Mouse (Mus musculus): Measurements from ENCODE around the gene Pin1rt1. TPM values are rescaled to one million over a fixed set of nuclear protein-coding genes. Genes with fewer than 3 reads are reported as not detected.
A peak's percentile ranks its signal among the peaks of the same experiment; 100 is the strongest.

The Pin1rt1 gene
- polyA plus RNA-seq, 1 experiment from 2014 or later: not detected

- DNase-seq (peak; percentile 93), ATAC-seq (ENCODE audit: insufficient read depth) (peak; percentile 94)
- H3K4me1 ChIP-seq (ENCODE audit: insufficient read depth): no peaks in the 10 kb centered on the region
- H3K36me3 ChIP-seq (ENCODE audit: insufficient read depth): peaks cover 6% of the 10 kb centered on the region; the same call in 1 of the 2 replicates
- H3K4me2 ChIP-seq: peak overlapping the region; percentile 13; the same call in 1 of the 2 replicates
- no peaks in the 10 kb centered on the region for H3K27me3 ChIP-seq (ENCODE audit: insufficient read depth, low read length)
- H3K9me3 ChIP-seq (ENCODE audit: low read depth, low read length): no peaks in the 10 kb centered on the region
- no peak overlapping the region for H3K27ac ChIP-seq (ENCODE audit: low read depth)
- TF ChIP-seq CTCF (IDR thresholded peaks at IDR 0.05; ENCODE audit: low read depth): peak; percentile 98
- H3K4me3 ChIP-seq (ENCODE audit: low read depth, low read length): no peak overlapping the region
- H3K9ac ChIP-seq: no peak overlapping the region
- 4% methylated on average over 13 of the region's 13 CpGs for WGBS
Observed at GRCm38 (mm10) chr2:104685418-104685817, 30.8 kb downstream of the Pin1rt1 start.

DNA sequence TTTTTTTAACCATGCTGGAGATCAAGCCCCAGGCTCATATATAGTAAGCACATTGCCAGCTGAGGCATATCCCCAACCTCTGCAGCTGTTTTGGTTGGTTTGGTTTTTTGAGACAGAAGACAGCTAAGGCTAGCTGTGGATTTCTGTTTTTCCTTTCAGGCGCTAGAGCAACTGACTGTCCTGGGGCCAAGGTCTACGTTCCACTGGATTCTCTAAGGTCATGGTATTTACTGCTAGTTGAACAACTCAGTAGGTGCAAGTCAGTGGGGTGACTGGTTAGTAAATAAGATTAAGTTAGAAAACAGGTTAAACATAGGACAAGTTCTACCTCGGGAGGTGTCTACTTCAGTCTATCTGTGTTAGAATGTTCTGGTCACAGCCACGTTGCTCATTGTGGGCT is 31.4 kb downstream of the Pin1rt1 start:
- Histone ChIP-seq H3K9me3 (ENCODE audit: low read depth, low read length) (no peaks in the 10 kb centered on the region), H3K36me3 (ENCODE audit: insufficient read depth) (peaks cover 6% of the 10 kb centered on the region; the same call in 1 of the 2 replicates), H3K9ac (no peak overlapping the region), H3K27ac (ENCODE audit: low read depth) (no peak overlapping the region), H3K4me2 (no peak overlapping the region), H3K4me3 (ENCODE audit: low read depth, low read length) (no peak overlapping the region), H3K27me3 (ENCODE audit: insufficient read depth, low read length) (no peaks in the 10 kb centered on the region), H3K4me1 (ENCODE audit: insufficient read depth) (no peaks in the 10 kb centered on the region)
- 86% methylated on average over 4 of the region's 4 CpGs for WGBS
- ATAC-seq (ENCODE audit: insufficient read depth) (no peak), DNase-seq (no peak)
- TF ChIP-seq CTCF (IDR thresholded peaks at IDR 0.05; ENCODE audit: low read depth): no peak

DNA sequence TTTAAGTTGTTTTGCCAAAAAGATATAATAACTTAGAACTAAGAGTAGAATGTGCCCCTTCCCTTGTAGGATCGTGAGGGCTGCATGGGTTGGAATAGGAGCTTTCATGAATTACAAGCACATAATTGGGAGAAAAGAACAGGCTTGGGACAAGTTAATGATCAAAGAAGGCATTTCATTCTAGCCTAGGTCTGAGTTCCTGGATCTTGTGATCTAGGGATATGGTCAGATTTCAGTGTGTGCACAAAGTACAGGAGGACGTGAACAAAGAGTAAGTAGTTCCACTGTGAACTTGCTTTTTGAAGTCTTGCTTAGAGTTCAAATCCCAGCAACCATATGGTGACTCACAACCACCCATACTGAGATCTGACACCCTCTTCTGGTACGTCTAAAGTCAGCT is 38.9 kb downstream of the Pin1rt1 start:
- 65% methylated on average over 3 of the region's 3 CpGs for WGBS

DNA sequence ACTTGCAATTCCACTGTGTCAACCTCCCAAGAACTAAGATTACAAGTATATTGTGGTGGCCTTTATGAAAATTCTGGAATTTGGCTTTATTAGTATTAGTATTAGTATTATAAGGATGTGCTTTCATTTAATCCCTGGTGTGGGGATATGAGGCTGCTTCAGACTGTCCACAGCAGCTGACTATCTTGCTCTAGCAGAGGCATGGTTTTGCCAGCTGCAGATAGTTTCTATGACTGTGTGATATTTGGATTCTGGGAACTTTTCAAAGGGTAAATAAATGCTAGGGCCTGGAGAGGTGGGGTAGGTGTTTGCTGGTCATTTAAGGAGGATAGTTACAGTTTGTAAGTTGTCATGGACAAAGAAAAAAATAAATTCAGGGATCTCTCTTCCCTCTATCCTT is 44.5 kb downstream of the Pin1rt1 start:
- H3K4me3 ChIP-seq (ENCODE audit: low read depth, low read length): no peak overlapping the region
- H3K4me1 ChIP-seq (ENCODE audit: insufficient read depth): no peaks in the 10 kb centered on the region
- H3K27ac ChIP-seq (ENCODE audit: low read depth): no peak overlapping the region
- H3K9ac ChIP-seq: no peak overlapping the region
- no peak for TF ChIP-seq CTCF (IDR thresholded peaks at IDR 0.05; ENCODE audit: low read depth)
- H3K9me3 ChIP-seq (ENCODE audit: low read depth, low read length): no peaks in the 10 kb centered on the region
- H3K27me3 ChIP-seq (ENCODE audit: insufficient read depth, low read length): no peaks in the 10 kb centered on the region
- ATAC-seq (ENCODE audit: insufficient read depth): no peak
- DNase-seq: no peak
- no peak overlapping the region for H3K4me2 ChIP-seq
- no peaks in the 10 kb centered on the region; the same call in 1 of the 2 replicates for H3K36me3 ChIP-seq (ENCODE audit: insufficient read depth)

More for the DNA sequence above, 38.9 kb downstream of the Pin1rt1 start:
- no peaks in the 10 kb centered on the region for H3K9me3 ChIP-seq (ENCODE audit: low read depth, low read length)
- H3K27ac ChIP-seq (ENCODE audit: low read depth): no peak overlapping the region
- no peak for DNase-seq
- H3K9ac ChIP-seq: no peak overlapping the region
- 0 out of 2 replicates have a peak, but pooled peaks cover 3% of the 10 kb centered on the region for H3K36me3 ChIP-seq (ENCODE audit: insufficient read depth)
- no peaks in the 10 kb centered on the region for H3K4me1 ChIP-seq (ENCODE audit: insufficient read depth)
- no peak for ATAC-seq (ENCODE audit: insufficient read depth)
- H3K27me3 ChIP-seq (ENCODE audit: insufficient read depth, low read length): no peaks in the 10 kb centered on the region
- no peak overlapping the region for H3K4me2 ChIP-seq
- TF ChIP-seq CTCF (IDR thresholded peaks at IDR 0.05; ENCODE audit: low read depth): no peak
- no peak overlapping the region for H3K4me3 ChIP-seq (ENCODE audit: low read depth, low read length)

GRCm38 (mm10) chr2:104669122-104669804 is 46.9 kb downstream of the Pin1rt1 start:
- Histone ChIP-seq H3K36me3 (ENCODE audit: insufficient read depth) (peaks cover 17% of the 10 kb centered on the region), H3K9ac (no peak overlapping the region), H3K27me3 (ENCODE audit: insufficient read depth, low read length) (no peaks in the 10 kb centered on the region), H3K27ac (ENCODE audit: low read depth) (no peak overlapping the region), H3K4me1 (ENCODE audit: insufficient read depth) (no peaks in the 10 kb centered on the region), H3K9me3 (ENCODE audit: low read depth, low read length) (no peaks in the 10 kb centered on the region), H3K4me2 (no peak overlapping the region), H3K4me3 (ENCODE audit: low read depth, low read length) (no peak overlapping the region)
- TF ChIP-seq CTCF (IDR thresholded peaks at IDR 0.05; ENCODE audit: low read depth): peak; percentile 35
- WGBS: 77% methylated on average over 6 of the region's 6 CpGs
- ATAC-seq (ENCODE audit: insufficient read depth) (no peak), DNase-seq (no peak)

Other genes starting within 250 kb of the Pin1rt1 start
- gene Hipk3, start 221.9 kb downstream of the Pin1rt1 start, polyA plus RNA-seq (2014; fragmentation: Nextera tagmentation; extraction: Ambion mirVana): 25.0 and 26.3 TPM in 2 replicates
- gene Cstf3, start 125.9 kb downstream of the Pin1rt1 start, polyA plus RNA-seq (2014; fragmentation: Nextera tagmentation; extraction: Ambion mirVana): 68.8 and 68.9 TPM in 2 replicates
- 36.5 and 39.8 TPM in 2 replicates for gene Tcp11l1, start 4.2 kb downstream of the Pin1rt1 start, polyA plus RNA-seq (2014; fragmentation: Nextera tagmentation; extraction: Ambion mirVana)
- 7.6 and 8.1 TPM in 2 replicates for gene Depdc7, start 26.5 kb upstream of the Pin1rt1 start, polyA plus RNA-seq (2014; fragmentation: Nextera tagmentation; extraction: Ambion mirVana)
- gene Qser1, start 100.4 kb upstream of the Pin1rt1 start, polyA plus RNA-seq (2014; fragmentation: Nextera tagmentation; extraction: Ambion mirVana): 18.0 and 18.6 TPM in 2 replicates
- gene Prrg4, start 133.5 kb upstream of the Pin1rt1 start, polyA plus RNA-seq (2014; fragmentation: Nextera tagmentation; extraction: Ambion mirVana): 2.3 and 3.9 TPM in 2 replicates
- gene Ccdc73, start 151.4 kb upstream of the Pin1rt1 start, polyA plus RNA-seq (2014; fragmentation: Nextera tagmentation; extraction: Ambion mirVana): 5.7 and 5.8 TPM in 2 replicates